ENCODE assay signal across 8 mouse cellular contexts in genomic region chr2:45116531-45117024, GRCm38 (mm10). TPM values are rescaled to one million over a fixed set of nuclear protein-coding genes. Genes with fewer than 3 reads are reported as not detected.
DNase-seq lines count a peak whose midpoint lies in the region; ATAC-seq and TF ChIP-seq lines count a peak whose summit lies in the region.

No protein-coding gene starts in this region.

- H3K9ac ChIP-seq in limb, embryonic 14.5 days (ENCODE audit: low read depth, low read length, severe bottlenecking) = peak overlapping the region; percentile 70

- peak overlapping the region; percentile 83 for H3K4me2 ChIP-seq in limb, embryonic 14.5 days (replicated peaks; ENCODE audit: low read depth, low read length, severe bottlenecking)

- no peaks in the 10 kb centered on the region for H3K9me3 ChIP-seq in embryonic facial prominence, embryonic 10.5 days
- no peaks in the 10 kb centered on the region for H3K9me3 ChIP-seq in hindbrain, embryonic 10.5 days
- H3K9me3 ChIP-seq in limb, embryonic 14.5 days (ENCODE audit: control insufficient read depth, low read length) = no peaks in the 10 kb centered on the region

- ATAC-seq in limb, embryonic 14.5 days (ENCODE audit: low FRiP score, low read depth) = peak; percentile 3; the same call in 1 of the 2 replicates
- no peak for ATAC-seq in megakaryocyte-erythroid progenitor cell, adult 5-6 weeks (replicated peaks; ENCODE audit: low FRiP score, low TSS enrichment, poor library complexity, severe bottlenecking)

- no peak for DNase-seq in layer of hippocampus, adult 2 months (ENCODE audit: low spot score in 2 of 2)
- no peak for DNase-seq in layer of hippocampus, adult 9-11 months
- peak; percentile 36 for DNase-seq in ES-CJ7 (ENCODE audit: low read depth, low spot score)
- DNase-seq in embryonic facial prominence, embryonic 10.5 days (ENCODE audit: low spot score) = peak; percentile 63
- no peak for DNase-seq in hindbrain, embryonic 10.5 days (ENCODE audit: low spot score)
- DNase-seq in limb, embryonic 14.5 days (ENCODE audit: low spot score) = peak; percentile 16
- DNase-seq in retina, postnatal 1 day = peak; percentile 63

- peak overlapping the region; percentile 93 for H3K4me3 ChIP-seq in layer of hippocampus, adult 2 months
- peak overlapping the region; percentile 74 for H3K4me3 ChIP-seq in embryonic facial prominence, embryonic 10.5 days
- H3K4me3 ChIP-seq in hindbrain, embryonic 10.5 days = peak overlapping the region; percentile 70
- H3K4me3 ChIP-seq in limb, embryonic 14.5 days (replicated peaks; ENCODE audit: low read length) = peak overlapping the region; percentile 49

- H3K36me3 ChIP-seq in embryonic facial prominence, embryonic 10.5 days (replicated peaks) = no peaks in the 10 kb centered on the region
- H3K36me3 ChIP-seq in hindbrain, embryonic 10.5 days = no peaks in the 10 kb centered on the region
- H3K36me3 ChIP-seq in limb, embryonic 14.5 days (ENCODE audit: control insufficient read depth, insufficient read depth, low read length) = no peaks in the 10 kb centered on the region

- H3K27ac ChIP-seq in layer of hippocampus, adult 2 months = peak overlapping the region; percentile 100
- peak overlapping the region; percentile 95 for H3K27ac ChIP-seq in embryonic facial prominence, embryonic 10.5 days (replicated peaks)
- peak overlapping the region; percentile 95 for H3K27ac ChIP-seq in hindbrain, embryonic 10.5 days
- peak overlapping the region; percentile 49 for H3K27ac ChIP-seq in limb, embryonic 14.5 days (replicated peaks; ENCODE audit: low read depth, low read length)

- TF ChIP-seq POLR2A in limb, embryonic 14.5 days (IDR thresholded peaks at IDR 0.05; ENCODE audit: borderline replicate concordance, extremely low read depth, insufficient read depth, insufficient read length) = no peak

- peaks cover 17% of the 10 kb centered on the region for H3K27me3 ChIP-seq in embryonic facial prominence, embryonic 10.5 days (replicated peaks; ENCODE audit: low read depth, poor library complexity, severe bottlenecking)
- H3K27me3 ChIP-seq in hindbrain, embryonic 10.5 days (ENCODE audit: insufficient read depth, poor library complexity, severe bottlenecking) = no peaks in the 10 kb centered on the region
- peaks cover 35% of the 10 kb centered on the region for H3K27me3 ChIP-seq in limb, embryonic 14.5 days (ENCODE audit: control insufficient read depth, insufficient read depth, low read length)

- TF ChIP-seq CTCF in layer of hippocampus, adult 2 months (conservative IDR thresholded peaks at IDR 0.05) = no peak

- 0% methylated on average over 25 of the region's 25 CpGs for WGBS in embryonic facial prominence, embryonic 10.5 days
- WGBS in hindbrain, embryonic 10.5 days = under 1% methylated on average over 25 of the region's 25 CpGs
- under 1% methylated on average over 25 of the region's 25 CpGs for WGBS in limb, embryonic 14.5 days

- peaks cover 46% of the 10 kb centered on the region for H3K4me1 ChIP-seq in embryonic facial prominence, embryonic 10.5 days
- H3K4me1 ChIP-seq in hindbrain, embryonic 10.5 days (replicated peaks) = peaks cover 37% of the 10 kb centered on the region
- 0 out of 2 replicates have a peak, but pooled peaks cover 4% of the 10 kb centered on the region for H3K4me1 ChIP-seq in limb, embryonic 14.5 days (ENCODE audit: control insufficient read depth, insufficient read depth, low read length)

RNA-seq across cellular contexts. Expression of gene Zeb2, which starts 0.6 kb away (rescaled TPM):
- total RNA-seq in layer of hippocampus, adult 2 months (2021) = 100 to 1,000 TPM; 430 to 443 TPM
- polyA plus RNA-seq in embryonic facial prominence, embryonic 10.5 days (2016; fragmentation: Nextera tagmentation; extraction: Ambion mirVana) = 20.9 and 27.8 TPM in 2 replicates
- polyA plus RNA-seq in hindbrain, embryonic 10.5 days (2016; fragmentation: Nextera tagmentation; extraction: Ambion mirVana) = 49.3 and 54.1 TPM in 2 replicates
- polyA plus RNA-seq in limb, embryonic 14.5 days (2012; rRNA removed) = 25.2 and 27.2 TPM in 2 replicates
- 39.8 and 43.9 TPM in 2 replicates for polyA plus RNA-seq in limb, embryonic 14.5 days (2014; fragmentation: Nextera tagmentation; extraction: Ambion mirVana)
- total RNA-seq in megakaryocyte-erythroid progenitor cell, adult 5-6 weeks (2014; fragmentation: Nextera tagmentation) = 118 and 125 TPM in 2 replicates
- 113 and 119 TPM in 2 replicates for total RNA-seq in megakaryocyte-erythroid progenitor cell, adult 5-6 weeks (2017)

Comparison
In these comparisons a context has a peak if more than half of its experiments do, and no peak if none do; other contexts are left out.
1. DNase-seq: peak in ES-CJ7 (single experiment), embryonic facial prominence, embryonic 10.5 days (single experiment), limb, embryonic 14.5 days (single experiment) and retina, postnatal 1 day (single experiment); none in layer of hippocampus, adult 2 months (0 of 2), layer of hippocampus, adult 9-11 months (single experiment) and hindbrain, embryonic 10.5 days (single experiment).
2. H3K27ac ChIP-seq: peak in every context shown above with its lines; median percentile 100 in layer of hippocampus, adult 2 months; 95 in embryonic facial prominence, embryonic 10.5 days; 95 in hindbrain, embryonic 10.5 days; 49 in limb, embryonic 14.5 days.
3. Peak in every context shown above with its lines, with median percentiles within 50 percentile points of each other: H3K4me3 ChIP-seq.